Mouse (Mus musculus): ENCODE measurements at regions not wholly inside any gene's neighbourhood (a gene's known extent, or its start where the extent isn't known, plus 50 kb on each side); places are given as distances from the start of the nearest gene placed in this dataset.
A peak's percentile ranks its signal among the peaks of the same experiment; 100 is the strongest.

DNA sequence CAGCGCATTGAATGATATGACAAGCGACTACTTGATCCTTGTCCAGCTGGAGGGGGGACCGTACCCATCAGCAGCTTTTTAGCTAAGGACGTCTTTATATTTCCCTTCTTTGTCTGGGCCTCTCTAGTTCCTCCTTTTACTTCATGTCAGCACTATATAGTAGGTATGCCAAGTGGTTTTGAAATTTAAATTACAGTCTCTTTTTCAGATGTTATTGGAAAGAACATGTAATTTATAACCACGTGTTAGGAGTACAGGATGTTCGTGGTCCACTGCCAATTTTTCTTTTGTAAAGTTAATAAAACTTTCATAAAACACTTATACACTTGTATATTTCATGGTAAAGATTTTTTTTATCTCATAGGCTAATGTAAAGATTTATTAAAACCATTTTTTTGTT is 426.5 kb downstream of the Insc start:
- ATAC-seq (ENCODE audit: low read depth) (no peak; the same call in 1 of the 2 replicates), DNase-seq (ENCODE audit: low spot score) (peak; percentile 53)

DNA sequence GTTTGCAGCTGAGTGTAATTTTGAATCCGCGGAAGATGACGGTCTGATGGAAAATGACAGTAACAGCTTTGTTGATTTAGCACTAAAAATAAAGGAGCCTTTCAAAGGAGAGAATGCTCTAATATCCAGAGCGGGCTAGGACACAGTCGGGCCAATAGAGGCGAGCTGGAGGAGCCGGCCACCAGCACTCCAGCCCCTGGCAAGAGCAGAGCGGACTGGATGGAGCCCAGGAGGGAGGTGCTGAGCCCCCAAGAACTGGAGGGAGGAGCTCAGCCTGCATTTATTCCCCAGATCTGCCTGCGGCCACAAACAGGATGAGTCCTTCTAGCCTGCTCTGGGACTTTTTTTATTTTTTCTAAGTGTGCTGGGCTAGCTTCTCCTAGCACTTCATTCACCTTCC is 426.9 kb downstream of the Insc start:
- Histone ChIP-seq H3K27ac (replicated peaks; ENCODE audit: low read depth, low read length) (no peak overlapping the region), H3K4me2 (ENCODE audit: low read depth, low read length) (peak overlapping the region; percentile 34), H3K4me1 (ENCODE audit: control insufficient read depth, insufficient read depth, low read length) (0 out of 2 replicates have a peak, but pooled peaks cover 4% of the 10 kb centered on the region), H3K9ac (ENCODE audit: low read depth, low read length) (no peak overlapping the region), H3K36me3 (ENCODE audit: control insufficient read depth, insufficient read depth, low read length) (no peaks in the 10 kb centered on the region), H3K9me3 (ENCODE audit: control insufficient read depth, low read length) (peaks cover 6% of the 10 kb centered on the region), H3K4me3 (ENCODE audit: low read depth, low read length) (no peak overlapping the region), H3K27me3 (replicated peaks; ENCODE audit: control insufficient read depth, insufficient read depth, low read length) (peaks cover 4% of the 10 kb centered on the region; the same call in 1 of the 2 replicates)
- 22% methylated on average over 8 of the region's 9 CpGs for WGBS
- peak; percentile 77 for ATAC-seq (ENCODE audit: low read depth)
- peak; percentile 70 for DNase-seq (ENCODE audit: low spot score)

More for the DNA sequence above, 426.5 kb downstream of the Insc start:
- no peak overlapping the region for H3K4me2 ChIP-seq (ENCODE audit: low read depth, low read length)
- no peak overlapping the region for H3K4me3 ChIP-seq (ENCODE audit: low read depth, low read length)
- peaks cover 4% of the 10 kb centered on the region; the same call in 1 of the 2 replicates for H3K27me3 ChIP-seq (replicated peaks; ENCODE audit: control insufficient read depth, insufficient read depth, low read length)
- H3K36me3 ChIP-seq (ENCODE audit: control insufficient read depth, insufficient read depth, low read length) = no peaks in the 10 kb centered on the region
- H3K9ac ChIP-seq (ENCODE audit: low read depth, low read length) = no peak overlapping the region
- WGBS = 42% methylated on average over 6 of the region's 6 CpGs
- H3K4me1 ChIP-seq (ENCODE audit: control insufficient read depth, insufficient read depth, low read length) = 0 out of 2 replicates have a peak, but pooled peaks cover 4% of the 10 kb centered on the region
- H3K27ac ChIP-seq (replicated peaks; ENCODE audit: low read depth, low read length) = no peak overlapping the region
- peaks cover 6% of the 10 kb centered on the region for H3K9me3 ChIP-seq (ENCODE audit: control insufficient read depth, low read length)

DNA sequence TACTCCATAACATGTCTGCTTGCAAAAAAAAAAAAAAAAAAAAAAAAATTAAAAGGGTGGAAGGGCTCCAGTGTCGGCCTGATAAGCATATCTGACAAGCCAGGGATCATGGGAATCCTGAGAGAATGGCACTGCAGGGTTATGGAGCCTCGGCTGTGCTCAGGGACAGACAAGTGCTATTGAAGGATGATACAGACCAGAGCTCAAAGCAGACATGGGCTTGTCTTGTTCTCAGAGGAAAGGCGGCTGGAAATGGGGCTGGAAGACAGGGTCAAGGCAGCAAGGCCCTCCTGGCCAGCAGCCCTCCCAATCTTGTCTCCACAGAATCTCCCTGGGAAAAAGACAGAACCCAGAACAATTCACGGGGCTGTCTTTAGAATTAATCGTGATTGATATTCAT is 449.0 kb downstream of the Insc start:
- DNase-seq (ENCODE audit: low spot score) = peak; percentile 15
- WGBS = 71% methylated on average over 5 of the region's 5 CpGs
- Histone ChIP-seq H3K9ac (ENCODE audit: low read depth, low read length) (no peak overlapping the region), H3K4me1 (ENCODE audit: control insufficient read depth, insufficient read depth, low read length) (0 out of 2 replicates have a peak, but pooled peaks cover 2% of the 10 kb centered on the region), H3K27ac (replicated peaks; ENCODE audit: low read depth, low read length) (no peak overlapping the region), H3K9me3 (ENCODE audit: control insufficient read depth, low read length) (no peaks in the 10 kb centered on the region), H3K27me3 (replicated peaks; ENCODE audit: control insufficient read depth, insufficient read depth, low read length) (no peaks in the 10 kb centered on the region), H3K36me3 (ENCODE audit: control insufficient read depth, insufficient read depth, low read length) (no peaks in the 10 kb centered on the region), H3K4me2 (ENCODE audit: low read depth, low read length) (no peak overlapping the region), H3K4me3 (ENCODE audit: low read depth, low read length) (no peak overlapping the region)
- no peak for ATAC-seq (ENCODE audit: low read depth)

DNA sequence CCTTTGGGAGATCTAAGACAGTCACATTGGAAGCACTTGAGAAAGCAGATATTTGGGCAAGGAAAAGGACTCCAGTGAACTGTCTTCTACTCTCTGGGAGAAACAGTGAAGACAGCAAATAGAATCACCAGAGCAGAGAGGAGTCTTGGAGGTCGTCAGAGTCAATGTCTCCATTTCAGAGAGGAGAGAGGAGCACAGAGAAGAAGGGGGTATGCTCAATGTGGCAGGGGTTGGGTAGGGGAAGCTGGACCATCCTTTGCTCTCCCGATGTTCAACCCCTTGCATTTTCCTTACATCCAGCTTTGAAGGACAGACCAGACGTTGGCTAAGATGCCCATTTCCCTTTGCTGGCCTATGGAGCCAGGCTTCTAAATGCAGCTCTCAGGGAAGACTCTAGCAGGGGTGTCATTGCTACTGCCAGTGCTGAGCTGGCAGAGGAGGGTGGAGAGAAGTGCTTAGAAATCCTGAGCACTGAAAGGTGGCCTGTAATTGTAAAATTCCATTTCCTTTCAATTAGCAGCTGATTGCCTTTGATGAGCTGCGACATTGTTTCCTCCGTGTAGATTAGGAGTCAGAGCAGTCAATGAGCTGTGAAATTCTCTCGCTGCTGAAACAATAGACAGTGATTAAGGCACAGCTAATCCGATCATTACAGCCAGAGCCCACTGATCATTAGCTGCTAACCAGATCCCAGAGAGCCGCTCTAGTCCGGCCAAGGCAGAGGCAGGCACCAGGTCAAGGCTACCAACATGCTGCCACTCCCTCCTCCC is 449.7 kb downstream of the Insc start:
- DNase-seq (ENCODE audit: low spot score) (no peak), ATAC-seq (ENCODE audit: low read depth) (no peak)
- Histone ChIP-seq H3K4me2 (ENCODE audit: low read depth, low read length) (no peak overlapping the region), H3K9me3 (ENCODE audit: control insufficient read depth, low read length) (no peaks in the 10 kb centered on the region), H3K27ac (replicated peaks; ENCODE audit: low read depth, low read length) (no peak overlapping the region), H3K36me3 (ENCODE audit: control insufficient read depth, insufficient read depth, low read length) (no peaks in the 10 kb centered on the region), H3K4me3 (ENCODE audit: low read depth, low read length) (no peak overlapping the region), H3K9ac (ENCODE audit: low read depth, low read length) (no peak overlapping the region), H3K4me1 (ENCODE audit: control insufficient read depth, insufficient read depth, low read length) (0 out of 2 replicates have a peak, but pooled peaks cover 2% of the 10 kb centered on the region), H3K27me3 (replicated peaks; ENCODE audit: control insufficient read depth, insufficient read depth, low read length) (no peaks in the 10 kb centered on the region)
- 22% methylated on average over 9 of the region's 9 CpGs for WGBS

DNA sequence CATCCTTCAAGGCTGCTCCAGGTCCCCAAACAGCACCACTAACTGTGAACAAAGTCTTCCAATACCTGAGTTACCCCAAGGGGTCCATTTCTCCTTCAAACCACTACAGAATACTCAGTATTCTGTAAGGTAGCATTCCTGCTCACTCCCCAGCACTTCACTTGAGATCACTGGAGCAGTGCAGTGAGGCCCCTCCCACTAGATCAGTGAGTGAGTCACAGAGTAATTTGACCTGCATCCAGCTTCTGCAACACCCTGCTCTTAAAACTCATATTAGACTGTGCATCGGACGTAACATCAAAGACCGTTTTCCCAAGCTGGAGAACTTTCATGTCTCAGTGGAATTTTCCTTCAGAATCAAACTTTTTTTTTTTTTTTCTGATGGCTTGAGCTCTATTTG is 461.4 kb downstream of the Insc start:
- 0 out of 2 replicates have a peak, but pooled peaks have one; percentile 57 for ATAC-seq (ENCODE audit: low read depth)
- peak; percentile 72 for DNase-seq (ENCODE audit: low spot score)
- 19% methylated on average over 3 of the region's 3 CpGs for WGBS
- Histone ChIP-seq H3K4me3 (ENCODE audit: low read depth, low read length) (no peak overlapping the region), H3K36me3 (ENCODE audit: control insufficient read depth, insufficient read depth, low read length) (no peaks in the 10 kb centered on the region), H3K27ac (replicated peaks; ENCODE audit: low read depth, low read length) (no peak overlapping the region), H3K27me3 (replicated peaks; ENCODE audit: control insufficient read depth, insufficient read depth, low read length) (no peaks in the 10 kb centered on the region), H3K9ac (ENCODE audit: low read depth, low read length) (no peak overlapping the region), H3K4me2 (ENCODE audit: low read depth, low read length) (no peak overlapping the region), H3K9me3 (ENCODE audit: control insufficient read depth, low read length) (no peaks in the 10 kb centered on the region), H3K4me1 (ENCODE audit: control insufficient read depth, insufficient read depth, low read length) (0 out of 2 replicates have a peak, but pooled peaks cover 4% of the 10 kb centered on the region)

DNA sequence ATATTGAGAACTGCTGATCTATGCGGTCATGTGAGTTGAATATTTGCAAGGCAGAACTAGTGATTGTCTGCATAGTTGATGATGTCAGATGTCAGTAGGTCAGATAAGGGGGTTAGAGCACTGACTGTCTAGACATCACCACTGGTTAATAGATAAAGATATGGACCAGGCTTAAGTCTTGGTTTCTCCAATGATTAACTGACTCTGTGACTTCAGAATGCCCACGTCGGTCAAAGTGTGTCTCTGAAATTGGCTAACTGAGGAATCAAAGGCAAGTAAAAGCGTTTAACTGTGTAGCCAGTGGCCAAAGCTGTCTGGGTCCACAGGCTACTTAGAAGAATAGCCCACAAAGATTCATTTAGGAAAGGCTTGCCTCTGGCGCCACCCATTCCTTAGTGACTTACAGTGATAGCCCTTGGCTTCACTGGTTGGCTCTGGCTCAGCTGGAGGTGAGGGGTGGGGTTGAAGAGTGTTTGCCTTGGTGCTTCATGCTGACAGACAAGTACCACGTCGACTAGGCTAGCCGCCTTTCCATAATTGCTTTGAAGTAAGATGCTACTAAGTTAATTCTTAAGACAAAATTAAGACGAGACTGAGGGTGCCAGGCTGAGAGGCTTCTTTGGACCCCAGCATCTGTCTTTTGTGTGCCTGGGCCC is 463.1 kb downstream of the Insc start:
- no peak overlapping the region for H3K4me2 ChIP-seq (ENCODE audit: low read depth, low read length)
- no peak overlapping the region for H3K4me3 ChIP-seq (ENCODE audit: low read depth, low read length)
- no peak overlapping the region for H3K9ac ChIP-seq (ENCODE audit: low read depth, low read length)
- no peaks in the 10 kb centered on the region for H3K9me3 ChIP-seq (ENCODE audit: control insufficient read depth, low read length)
- no peaks in the 10 kb centered on the region for H3K27me3 ChIP-seq (replicated peaks; ENCODE audit: control insufficient read depth, insufficient read depth, low read length)
- no peak for DNase-seq (ENCODE audit: low spot score)
- ATAC-seq (ENCODE audit: low read depth) = no peak
- 65% methylated on average over 9 of the region's 9 CpGs for WGBS
- no peak overlapping the region for H3K27ac ChIP-seq (replicated peaks; ENCODE audit: low read depth, low read length)
- 0 out of 2 replicates have a peak, but pooled peaks cover 4% of the 10 kb centered on the region for H3K4me1 ChIP-seq (ENCODE audit: control insufficient read depth, insufficient read depth, low read length)
- H3K36me3 ChIP-seq (ENCODE audit: control insufficient read depth, insufficient read depth, low read length) = no peaks in the 10 kb centered on the region

DNA sequence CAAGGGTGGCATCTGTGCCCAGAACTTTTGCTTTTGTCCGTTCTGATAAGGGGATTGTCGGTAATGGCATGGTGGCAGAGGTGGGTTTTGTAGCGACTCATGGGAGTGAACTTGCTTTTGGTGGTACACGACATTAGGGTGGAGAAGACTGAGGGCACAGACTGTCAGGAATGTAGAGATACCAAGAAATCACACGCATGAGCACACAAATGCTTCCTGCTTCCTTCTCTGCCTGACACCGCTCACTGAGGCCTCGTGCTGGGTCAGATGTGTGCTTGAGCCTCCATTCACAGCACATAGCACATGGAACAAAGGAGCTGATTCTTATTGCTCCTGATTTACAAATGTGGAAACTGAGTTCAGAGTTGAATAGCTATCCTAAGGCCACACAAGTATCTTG is 465.3 kb downstream of the Insc start:
- H3K4me3 ChIP-seq (ENCODE audit: low read depth, low read length) = no peak overlapping the region
- no peaks in the 10 kb centered on the region for H3K36me3 ChIP-seq (ENCODE audit: control insufficient read depth, insufficient read depth, low read length)
- H3K9ac ChIP-seq (ENCODE audit: low read depth, low read length) = no peak overlapping the region
- 77% methylated on average over 7 of the region's 7 CpGs for WGBS
- no peak for DNase-seq (ENCODE audit: low spot score)
- 0 out of 2 replicates have a peak, but pooled peaks cover 4% of the 10 kb centered on the region for H3K4me1 ChIP-seq (ENCODE audit: control insufficient read depth, insufficient read depth, low read length)
- no peaks in the 10 kb centered on the region for H3K27me3 ChIP-seq (replicated peaks; ENCODE audit: control insufficient read depth, insufficient read depth, low read length)
- H3K9me3 ChIP-seq (ENCODE audit: control insufficient read depth, low read length) = no peaks in the 10 kb centered on the region
- ATAC-seq (ENCODE audit: low read depth) = no peak
- no peak overlapping the region for H3K4me2 ChIP-seq (ENCODE audit: low read depth, low read length)
- H3K27ac ChIP-seq (replicated peaks; ENCODE audit: low read depth, low read length) = no peak overlapping the region

DNA sequence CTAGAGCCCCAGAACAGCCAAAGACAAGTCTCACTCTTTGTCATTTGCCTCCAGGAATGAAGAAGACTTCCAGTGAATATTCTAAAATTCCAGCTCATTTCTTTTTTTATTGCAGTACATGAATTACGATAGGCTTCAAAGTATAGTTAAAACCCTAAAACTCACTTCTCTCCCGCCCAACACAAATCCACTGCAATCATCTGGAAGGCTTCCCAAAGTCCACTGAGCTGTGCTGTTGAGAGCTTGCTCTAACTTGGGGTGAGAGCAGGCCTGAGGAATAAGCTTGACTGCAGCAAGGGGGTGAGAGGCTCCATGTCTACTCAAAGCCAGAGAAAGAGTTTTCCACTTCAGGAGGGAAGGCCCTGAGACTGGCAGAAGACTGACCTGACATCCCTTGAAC is 466.5 kb downstream of the Insc start:
- H3K4me3 ChIP-seq (ENCODE audit: low read depth, low read length) = no peak overlapping the region
- DNase-seq (ENCODE audit: low spot score) = no peak
- H3K4me2 ChIP-seq (ENCODE audit: low read depth, low read length) = no peak overlapping the region
- H3K27ac ChIP-seq (replicated peaks; ENCODE audit: low read depth, low read length) = no peak overlapping the region
- H3K9ac ChIP-seq (ENCODE audit: low read depth, low read length) = no peak overlapping the region
- H3K36me3 ChIP-seq (ENCODE audit: control insufficient read depth, insufficient read depth, low read length) = no peaks in the 10 kb centered on the region
- 80% methylated on average over 2 of the region's 2 CpGs for WGBS
- ATAC-seq (ENCODE audit: low read depth) = no peak
- no peaks in the 10 kb centered on the region for H3K9me3 ChIP-seq (ENCODE audit: control insufficient read depth, low read length)
- H3K27me3 ChIP-seq (replicated peaks; ENCODE audit: control insufficient read depth, insufficient read depth, low read length) = peaks cover under 1% of the 10 kb centered on the region; the same call in 1 of the 2 replicates
- no peaks in the 10 kb centered on the region for H3K4me1 ChIP-seq (ENCODE audit: control insufficient read depth, insufficient read depth, low read length)

Measured in embryonic facial prominence, embryonic 14.5 days (tissue).